Mouse (Mus musculus) CH12.LX (cell line): ENCODE measurements around the gene Pde8a. TPM values are rescaled to one million over a fixed set of nuclear protein-coding genes. Genes with fewer than 3 reads are reported as not detected.

ENCODE experiments used
- DNase-seq: peaks from one replicate; pipeline ENCODE4 v3.0.0-alpha.2; 2013; ENCODE audit errors: extremely low read depth
- H3K27ac ChIP-seq: 2 replicates; pipeline ENCODE4 v1.5.1; 2012; ENCODE audit warnings: low read depth, mild to moderate bottlenecking, control low read depth, moderate library complexity; ENCODE audit not compliant: insufficient read depth
- H3K27me3 ChIP-seq: replicated peaks from 2 replicates; pipeline ENCODE3; 2012; ENCODE audit warnings: inconsistent platforms
- H3K36me3 ChIP-seq, 2 experiments: replicated peaks in 1 of 2; 2 replicates each; pipeline versions ENCODE3 to v1.6.1; 2012; ENCODE audit warnings: inconsistent platforms in 1 of 2, low read length in 1 of 2, mild to moderate bottlenecking in 1 of 2, mixed read lengths in 1 of 2, moderate library complexity in 1 of 2; ENCODE audit not compliant: control insufficient read depth in 1 of 2, insufficient read depth in 1 of 2
- H3K4me1 ChIP-seq, 2 experiments: 2 replicates each; pipeline ENCODE4 v1.6.1; 2012; ENCODE audit warnings: inconsistent platforms in 1 of 2, moderate library complexity in 1 of 2; ENCODE audit not compliant: insufficient read depth in 2 of 2, control insufficient read depth in 1 of 2
- H3K4me2 ChIP-seq: 2 replicates; pipeline ENCODE4 v1.6.1; 2012; ENCODE audit warnings: low read depth, mild to moderate bottlenecking, control low read depth; ENCODE audit not compliant: poor library complexity, insufficient read depth, severe bottlenecking
- H3K4me3 ChIP-seq, 3 experiments: fragments of 150-350 bp in 1 of 3; sonication (generic) in 1 of 3; replicated peaks in 1 of 3; 2 replicates each; pipeline versions ENCODE3 to v1.5.1; 2011 to 2012; ENCODE audit warnings: low read depth in 2 of 3, low read length in 2 of 3, mild to moderate bottlenecking in 2 of 3, moderate library complexity in 2 of 3, control low read depth in 1 of 3, improper control_type of control experiment in 1 of 3, inconsistent platforms in 1 of 3, mixed read lengths in 1 of 3; ENCODE audit not compliant: poor library complexity in 1 of 3
- H3K79me2 ChIP-seq: replicated peaks from 2 replicates; pipeline ENCODE4 v1.6.1; 2012; ENCODE audit warnings: mild to moderate bottlenecking, moderate library complexity; ENCODE audit not compliant: control insufficient read depth, poor library complexity, insufficient read depth, severe bottlenecking; ENCODE audit errors: extremely low read depth
- H3K9ac ChIP-seq: 2 replicates; pipeline ENCODE4 v1.6.1; 2012; ENCODE audit warnings: low read depth, mild to moderate bottlenecking, control low read depth, moderate library complexity; ENCODE audit not compliant: insufficient read depth
- H3K9me3 ChIP-seq: replicated peaks from 2 replicates; pipeline ENCODE3; 2012; ENCODE audit warnings: low read length, inconsistent platforms, mixed read lengths
- BHLHE40 ChIP-seq: IDR thresholded peaks from 2 replicates; pipeline ENCODE4 v1.6.1; 2011; ENCODE audit warnings: mild to moderate bottlenecking, low read depth, low read length, improper control_type of control experiment
- CHD1 ChIP-seq: IDR thresholded peaks from 2 replicates; pipeline ENCODE4 v1.6.1; 2012; ENCODE audit warnings: low read depth, low read length, improper control_type of control experiment, inconsistent platforms
- CHD2 ChIP-seq: IDR thresholded peaks from 2 replicates; pipeline ENCODE4 v1.6.1; 2011; ENCODE audit warnings: low read length, improper control_type of control experiment
- CTCF ChIP-seq, 2 experiments: IDR thresholded peaks in 1 of 2; conservative IDR thresholded peaks in 1 of 2; 2 replicates each; pipeline ENCODE4 v1.5.1; 2011 to 2012; ENCODE audit warnings: low read depth in 2 of 2, low read length in 2 of 2, improper control_type of control experiment in 1 of 2, inconsistent platforms in 1 of 2, mild to moderate bottlenecking in 1 of 2, moderate library complexity in 1 of 2
- E2F4 ChIP-seq: IDR thresholded peaks from 2 replicates; pipeline ENCODE4 v1.6.1; 2011; ENCODE audit warnings: low read depth, low read length, improper control_type of control experiment; ENCODE audit not compliant: insufficient replicate concordance
- ELF1 ChIP-seq: IDR thresholded peaks from 2 replicates; pipeline ENCODE4 v1.6.1; 2014; ENCODE audit warnings: low read depth, mild to moderate bottlenecking, inconsistent platforms, low read length, improper control_type of control experiment
- GABPA ChIP-seq: IDR thresholded peaks from 2 replicates; pipeline ENCODE4 v1.6.1; 2012; ENCODE audit warnings: low read depth, low read length, improper control_type of control experiment, inconsistent platforms; ENCODE audit not compliant: insufficient replicate concordance
- HCFC1 ChIP-seq: IDR thresholded peaks from 2 replicates; pipeline ENCODE4 v1.6.1; 2012; ENCODE audit warnings: low read depth, mild to moderate bottlenecking, inconsistent platforms, low read length, improper control_type of control experiment
- IRF4 ChIP-seq: IDR thresholded peaks from 2 replicates; pipeline ENCODE4 v1.6.1; 2014; ENCODE audit warnings: low read depth, mild to moderate bottlenecking, inconsistent platforms, low read length, improper control_type of control experiment
- JUN ChIP-seq: IDR thresholded peaks from 2 replicates; pipeline ENCODE4 v1.6.1; 2011; ENCODE audit warnings: low read depth, mild to moderate bottlenecking, low read length, improper control_type of control experiment, moderate library complexity; ENCODE audit not compliant: insufficient read depth
- MAFK ChIP-seq: IDR thresholded peaks from 2 replicates; pipeline ENCODE4 v1.6.1; 2011; ENCODE audit warnings: low read length, improper control_type of control experiment; ENCODE audit not compliant: insufficient replicate concordance
- MEF2A ChIP-seq: IDR thresholded peaks from 2 replicates; pipeline ENCODE4 v1.6.1; 2014; ENCODE audit warnings: low read depth, mild to moderate bottlenecking, inconsistent platforms, low read length, improper control_type of control experiment, borderline replicate concordance
- MYC ChIP-seq: IDR thresholded peaks from 2 replicates; pipeline ENCODE4 v1.6.1; 2011; ENCODE audit warnings: low read depth, mild to moderate bottlenecking, improper control_type of control experiment, low read length
- NELFE ChIP-seq: IDR thresholded peaks from 2 replicates; pipeline ENCODE4 v1.6.1; 2011; ENCODE audit warnings: low read depth, low read length, improper control_type of control experiment
- NRF1 ChIP-seq: IDR thresholded peaks from 2 replicates; pipeline ENCODE4 v1.6.1; 2014; ENCODE audit warnings: low read depth, mild to moderate bottlenecking, inconsistent platforms, low read length, improper control_type of control experiment, moderate library complexity
- PAX5 ChIP-seq: IDR thresholded peaks from 2 replicates; pipeline ENCODE4 v1.6.1; 2012; ENCODE audit warnings: low read length, inconsistent platforms, mixed read lengths
- POLR2A ChIP-seq: IDR thresholded peaks from 2 replicates; pipeline ENCODE4 v1.6.1; 2011; ENCODE audit warnings: low read depth, mild to moderate bottlenecking, improper control_type of control experiment, low read length
- POLR2AphosphoS2 ChIP-seq: IDR thresholded peaks from 2 replicates; pipeline ENCODE4 v1.6.1; 2011; ENCODE audit warnings: low read depth, low read length, improper control_type of control experiment
- RAD21 ChIP-seq: IDR thresholded peaks from 2 replicates; pipeline ENCODE4 v1.6.1; 2011; ENCODE audit warnings: low read depth, mild to moderate bottlenecking, low read length, improper control_type of control experiment, moderate library complexity
- SIN3A ChIP-seq: IDR thresholded peaks from 2 replicates; pipeline ENCODE4 v1.6.1; 2012; ENCODE audit warnings: low read length, improper control_type of control experiment, inconsistent platforms
- SMC3 ChIP-seq: IDR thresholded peaks from 2 replicates; pipeline ENCODE4 v1.6.1; 2011; ENCODE audit warnings: low read depth, low read length, improper control_type of control experiment
- TBP ChIP-seq: conservative IDR thresholded peaks from 2 replicates; pipeline ENCODE4 v1.6.1; 2011; ENCODE audit warnings: low read depth, low read length, improper control_type of control experiment
- UBTF ChIP-seq: IDR thresholded peaks from 2 replicates; pipeline ENCODE4 v1.6.1; 2012; ENCODE audit warnings: low read depth, mild to moderate bottlenecking, inconsistent platforms, low read length, improper control_type of control experiment, moderate library complexity
- USF1 ChIP-seq: IDR thresholded peaks from 2 replicates; pipeline ENCODE4 v1.6.1; 2014; ENCODE audit warnings: low read depth, mild to moderate bottlenecking, inconsistent platforms, low read length, improper control_type of control experiment
- ZC3H11A ChIP-seq: IDR thresholded peaks from 2 replicates; pipeline ENCODE4 v1.6.1; 2012; ENCODE audit warnings: low read depth, mild to moderate bottlenecking, inconsistent platforms, low read length, improper control_type of control experiment
- ZKSCAN1 ChIP-seq: IDR thresholded peaks from 2 replicates; pipeline ENCODE4 v1.6.1; 2012; ENCODE audit warnings: low read depth, inconsistent platforms, low read length, improper control_type of control experiment, borderline replicate concordance
- ZNF384 ChIP-seq: IDR thresholded peaks from 2 replicates; pipeline ENCODE4 v1.6.1; 2012; ENCODE audit warnings: low read depth, low read length, improper control_type of control experiment, inconsistent platforms
- dilution Hi-C: fragments of 300-500 bp; cut with MboI; formaldehyde crosslinking; loops from 2 replicates; pipeline ENCODE4 v1.14.3; 2020; ENCODE audit warnings: low sequenced_read_pairs; ENCODE audit not compliant: extremely low pct_unique_long_range_greater_than_20kb, extremely low pct_ligation_motif_present
- in situ Hi-C: fragments of 300-500 bp; cut with MboI; formaldehyde crosslinking; loops from 3 replicates; pipeline ENCODE4 v1.14.3; 2019; ENCODE audit warnings: low sequenced_read_pairs, low pct_ligation_motif_present, low pct_unique_long_range_greater_than_20kb, mixed read lengths
- polyA plus RNA-seq: library from polyadenylated mRNA; unstranded; fragments of >175 nt; gene quantifications from 2 replicates; pipeline ENCODE4 v1.2.1, GENCODE M21; 2012; ENCODE audit warnings: low read depth; ENCODE audit not compliant: insufficient read length
- total RNA-seq, 2 experiments: library from RNA; depleted of rRNA; stranded (reverse); fragments of 300-350 nt in 1 of 2; fragments of >200 nt in 1 of 2; gene quantifications; 2 replicates each; pipeline ENCODE4 v1.2.3; 2012 to 2014

The Pde8a gene
- total and polyA plus RNA-seq, 3 experiments = 8.3 to 22.7 (median 9.1) TPM

GRCm38 (mm10) chr7:81243361-81243760 lies 30.0 kb downstream of the Pde8a start:
- H3K36me3 ChIP-seq = peaks cover 0 to 16% of the 10 kb centered on the region in 2 experiments
- no peak for DNase-seq
- no peak overlapping the region for H3K27ac ChIP-seq
- in situ Hi-C loops (no loop called here), dilution Hi-C loops (no loop called here)
- H3K79me2 ChIP-seq = peaks cover 2% of the 10 kb centered on the region; the same call in 1 of the 2 replicates
- peaks cover 0 to 28% of the 10 kb centered on the region in 2 experiments; a peak in 2 of 4 replicates for H3K4me1 ChIP-seq
- H3K4me2 ChIP-seq = no peak overlapping the region
- TF ChIP-seq SMC3 (no peak), MAFK (no peak), ZC3H11A (no peak), CHD1 (no peak), CHD2 (no peak), USF1 (no peak), HCFC1 (no peak), CTCF (conservative IDR thresholded peaks at IDR 0.05 in 1 of 2, IDR thresholded peaks at IDR 0.05 in 1 of 2; ENCODE audit: low read depth in 2 of 2, low read length in 2 of 2) (no peak), MEF2A (no peak), GABPA (no peak), POLR2AphosphoS2 (no peak), NELFE (no peak), PAX5 (no peak), IRF4 (no peak), ELF1 (no peak), MYC (no peak), RAD21 (no peak)
- H3K27me3 ChIP-seq = no peaks in the 10 kb centered on the region
- no peak overlapping the region for H3K9ac ChIP-seq
- no peak overlapping the region for H3K4me3 ChIP-seq
- no peaks in the 10 kb centered on the region for H3K9me3 ChIP-seq

DNA sequence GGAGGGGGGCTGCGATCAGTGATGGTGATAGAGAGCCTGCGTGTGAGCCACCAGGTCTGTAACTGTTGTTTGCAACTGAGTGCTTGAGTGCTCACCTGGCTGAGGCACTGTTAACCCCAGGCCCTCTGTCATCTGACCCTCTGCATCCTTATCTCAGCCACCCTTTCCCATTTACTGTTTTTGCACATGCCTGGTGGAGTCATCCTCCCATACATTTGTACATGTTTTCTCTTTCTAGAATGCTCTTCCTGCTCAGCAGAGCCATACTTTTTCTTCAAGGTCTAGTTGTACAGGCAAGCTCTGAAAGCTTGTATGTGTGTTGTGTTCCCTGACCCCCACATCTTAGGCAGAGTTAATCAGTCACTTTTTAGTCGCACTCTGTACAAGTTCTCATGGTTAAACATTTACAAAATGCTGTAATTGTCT lies 36.5 kb downstream of the Pde8a start:
- TF ChIP-seq UBTF (no peak), CTCF (conservative IDR thresholded peaks at IDR 0.05 in 1 of 2, IDR thresholded peaks at IDR 0.05 in 1 of 2; ENCODE audit: low read depth in 2 of 2, low read length in 2 of 2) (no peak), RAD21 (no peak), TBP (no peak), ZKSCAN1 (no peak), NRF1 (no peak), POLR2A (no peak), CHD1 (no peak), BHLHE40 (no peak), ZNF384 (no peak), E2F4 (no peak), USF1 (no peak), SIN3A (no peak), JUN (no peak)
- in situ Hi-C loops = no loop called here
- H3K4me3 ChIP-seq = no peak overlapping the region

More for the DNA sequence above, 36.5 kb downstream of the Pde8a start:
- no peaks in the 10 kb centered on the region for H3K27me3 ChIP-seq
- H3K9ac ChIP-seq = no peak overlapping the region
- DNase-seq = no peak
- H3K9me3 ChIP-seq = no peaks in the 10 kb centered on the region
- H3K79me2 ChIP-seq = 0 out of 2 replicates have a peak, but pooled peaks cover 2% of the 10 kb centered on the region
- H3K36me3 ChIP-seq = peaks cover 0 to 14% of the 10 kb centered on the region in 2 experiments
- no peak overlapping the region for H3K27ac ChIP-seq
- H3K4me2 ChIP-seq = no peak overlapping the region
- peaks cover 0 to 22% of the 10 kb centered on the region in 2 experiments; a peak in 2 of 4 replicates for H3K4me1 ChIP-seq
- dilution Hi-C loops = no loop called here
